Mouse (Mus musculus) heart, adult 2 months (tissue): ENCODE data around the gene Mettl24. TPM values are rescaled to one million over a fixed set of nuclear protein-coding genes. Genes with fewer than 3 reads are reported as not detected.

Experiments used
- DNase-seq, 2 experiments: peaks; one replicate each; pipeline ENCODE4 v3.0.0; 2021
- H3K27ac ChIP-seq: fragments of 200-600 bp; 2 replicates; pipeline ENCODE4 v1.8.1; 2022
- H3K27me3 ChIP-seq: fragments of 200-500 bp; 2 replicates; pipeline ENCODE4 v1.6.1; 2012; ENCODE audit warnings: mild to moderate bottlenecking, low read length, inconsistent platforms, mixed read lengths; ENCODE audit not compliant: control insufficient read depth, insufficient read depth
- H3K36me3 ChIP-seq: fragments of 200-500 bp; 2 replicates; pipeline ENCODE4 v1.6.1; 2012; ENCODE audit warnings: low read length, inconsistent platforms; ENCODE audit not compliant: control insufficient read depth, insufficient read depth
- H3K4me1 ChIP-seq: fragments of 200-500 bp; 2 replicates; pipeline ENCODE4 v1.6.1; 2011; ENCODE audit warnings: low read length; ENCODE audit not compliant: control insufficient read depth, insufficient read depth
- H3K4me3 ChIP-seq: fragments of 200-600 bp; 2 replicates; pipeline ENCODE4 v1.8.1; 2022
- H3K79me2 ChIP-seq: fragments of 200-500 bp; replicated peaks from 2 replicates; pipeline ENCODE4 v1.6.1; 2012; ENCODE audit warnings: mild to moderate bottlenecking, inconsistent platforms, low read length, moderate library complexity, mixed read lengths; ENCODE audit not compliant: control insufficient read depth, insufficient read depth
- H3K9ac ChIP-seq: fragments of 200-500 bp; 2 replicates; pipeline ENCODE4 v1.6.1; 2012; ENCODE audit warnings: low read depth, mild to moderate bottlenecking, control low read depth, inconsistent platforms, low read length, mixed read lengths
- CTCF ChIP-seq: fragments of 200-600 bp; IDR thresholded peaks from 2 replicates; pipeline ENCODE4 v1.8.1; 2022; ENCODE audit warnings: antibody characterized with exemption, mild to moderate bottlenecking, moderate library complexity
- EP300 ChIP-seq: fragments of 200-500 bp; IDR thresholded peaks from 2 replicates; pipeline ENCODE4 v1.6.1; 2011; ENCODE audit warnings: low read depth, low read length, control low read depth; ENCODE audit not compliant: insufficient read depth
- POLR2A ChIP-seq: fragments of 200-500 bp; IDR thresholded peaks from 2 replicates; pipeline ENCODE4 v1.6.1; 2011; ENCODE audit warnings: mild to moderate bottlenecking, low read depth, low read length, control low read depth; ENCODE audit not compliant: insufficient read depth
- whole genome bisulfite sequencing: fragments of 180-500 bp; shearing (Covaris S2); methylation state at CpG from one replicate; pipeline ENCODE4 v1.1.7; 2018; 5-methylcytosine and 5-hydroxymethylcytosine counted together
- intact Hi-C: fragments of 180-260 bp; cut with DNase I; formaldehyde crosslinking; loops from one replicate; pipeline ENCODE4 v1.15.1; 2025
- polyA plus RNA-seq: library from polyadenylated mRNA; depleted of rRNA; stranded (reverse); fragments of >200 nt; gene quantifications from 2 replicates; pipeline ENCODE4 v1.2.3, GENCODE M21; 2012
- total RNA-seq, 2 experiments: library from RNA; stranded (reverse); gene quantifications; 2 replicates each; pipeline ENCODE4 v1.2.3; 2021

The Mettl24 gene
- total and polyA plus RNA-seq, 3 experiments = 0.89 to 1.3 (median 1.2) TPM

GRCm38 (mm10) chr10:40711127-40711526 lies 28.0 kb downstream of the Mettl24 start:
- TF ChIP-seq CTCF (no peak), POLR2A (no peak), EP300 (no peak)

GRCm38 (mm10) chr10:40713018-40713608 lies 30.0 kb downstream of the Mettl24 start:
- no peak for DNase-seq
- intact Hi-C loops = no loop called here
- Histone ChIP-seq H3K27ac (no peak overlapping the region), H3K79me2 (no peaks in the 10 kb centered on the region), H3K4me3 (no peak overlapping the region), H3K9ac (no peak overlapping the region), H3K4me1 (no peaks in the 10 kb centered on the region), H3K27me3 (no peaks in the 10 kb centered on the region), H3K36me3 (no peaks in the 10 kb centered on the region)
- TF ChIP-seq CTCF (no peak), EP300 (no peak), POLR2A (no peak)
- 38% methylated on average over 9 of the region's 9 CpGs for WGBS

More at GRCm38 (mm10) chr10:40711127-40711526, 28.0 kb downstream of the Mettl24 start:
- no peaks in the 10 kb centered on the region for H3K36me3 ChIP-seq
- intact Hi-C loops = no loop called here
- no peak overlapping the region for H3K4me3 ChIP-seq
- no peaks in the 10 kb centered on the region for H3K79me2 ChIP-seq
- no peak overlapping the region for H3K27ac ChIP-seq
- DNase-seq = no peak
- 72% methylated on average over 7 of the region's 7 CpGs for WGBS
- H3K27me3 ChIP-seq = no peaks in the 10 kb centered on the region
- no peak overlapping the region for H3K9ac ChIP-seq
- H3K4me1 ChIP-seq = no peaks in the 10 kb centered on the region

GRCm38 (mm10) chr10:40713829-40714228 lies 30.7 kb downstream of the Mettl24 start:
- no peak for TF ChIP-seq CTCF
- TF ChIP-seq EP300 = no peak
- TF ChIP-seq POLR2A = no peak
- DNase-seq = no peak
- Histone ChIP-seq H3K27ac (no peak overlapping the region), H3K27me3 (no peaks in the 10 kb centered on the region), H3K9ac (no peak overlapping the region), H3K36me3 (no peaks in the 10 kb centered on the region), H3K4me3 (no peak overlapping the region), H3K4me1 (no peaks in the 10 kb centered on the region), H3K79me2 (no peaks in the 10 kb centered on the region)
- WGBS = 75% methylated on average over 9 of the region's 9 CpGs
- intact Hi-C loops = no loop called here

- Histone ChIP-seq H3K36me3 (no peaks in the 10 kb centered on the region), H3K9ac (no peak overlapping the region), H3K27me3 (no peaks in the 10 kb centered on the region), H3K27ac (no peak overlapping the region), H3K4me1 (no peaks in the 10 kb centered on the region), H3K4me3 (no peak overlapping the region), H3K79me2 (no peaks in the 10 kb centered on the region)
- WGBS = 81% methylated on average over 4 of the region's 4 CpGs
- no peak for TF ChIP-seq EP300
- no peak for TF ChIP-seq POLR2A
- TF ChIP-seq CTCF = no peak
- no peak for DNase-seq
- intact Hi-C loops = no loop called here
Measured at GRCm38 (mm10) chr10:40715151-40715550, 32.1 kb downstream of the Mettl24 start.

GRCm38 (mm10) chr10:40716296-40716695 lies 33.2 kb downstream of the Mettl24 start:
- Histone ChIP-seq H3K27ac (no peak overlapping the region), H3K79me2 (no peaks in the 10 kb centered on the region), H3K27me3 (no peaks in the 10 kb centered on the region), H3K36me3 (no peaks in the 10 kb centered on the region), H3K4me1 (no peaks in the 10 kb centered on the region), H3K4me3 (no peak overlapping the region), H3K9ac (no peak overlapping the region)
- TF ChIP-seq POLR2A (no peak), CTCF (no peak), EP300 (no peak)
- intact Hi-C loops = no loop called here
- 50% methylated on average over 8 of the region's 8 CpGs for WGBS
- DNase-seq = no peak

- TF ChIP-seq CTCF = no peak
- no peak for TF ChIP-seq EP300
- no peak for TF ChIP-seq POLR2A
- DNase-seq = no peak
- Histone ChIP-seq H3K9ac (no peak overlapping the region), H3K36me3 (no peaks in the 10 kb centered on the region), H3K4me1 (no peaks in the 10 kb centered on the region), H3K27me3 (no peaks in the 10 kb centered on the region), H3K79me2 (no peaks in the 10 kb centered on the region), H3K27ac (no peak overlapping the region), H3K4me3 (no peak overlapping the region)
- 75% methylated on average over 3 of the region's 3 CpGs for WGBS
- intact Hi-C loops = no loop called here
Measured at GRCm38 (mm10) chr10:40716713-40717112, 33.6 kb downstream of the Mettl24 start.
